Mouse (Mus musculus): ENCODE measurements around the gene Wapl.

DNA sequence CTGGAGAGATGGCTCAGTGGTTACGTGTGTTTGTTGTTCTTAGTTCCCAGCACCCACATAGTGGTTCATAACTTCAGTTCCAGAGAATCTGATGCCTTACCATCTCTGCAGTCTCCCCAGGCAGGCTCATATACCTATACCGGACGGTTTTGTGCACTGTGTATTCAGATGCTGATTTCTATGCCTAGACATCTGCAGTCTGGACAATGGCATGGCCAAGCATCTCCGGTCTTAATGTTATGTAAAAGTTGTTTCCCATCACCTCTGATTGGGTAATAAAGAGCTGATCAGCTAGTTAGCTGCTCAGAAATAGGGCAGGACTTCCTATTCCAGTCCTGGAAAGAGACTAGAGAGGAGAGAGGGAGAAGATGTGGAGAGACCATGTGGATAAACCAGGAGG, 20.2 kb downstream of the Wapl start:
- TF ChIP-seq CTCF (IDR thresholded peaks at IDR 0.05; ENCODE audit: extremely low read depth, insufficient read depth, insufficient read length, insufficient replicate concordance) (no peak), POLR2A (IDR thresholded peaks at IDR 0.05; ENCODE audit: low read depth, low read length) (no peak)

Measured in spleen, adult 2 months (tissue).